Mouse (Mus musculus): ENCODE measurements around the gene Ruvbl2. TPM values are rescaled to one million over a fixed set of nuclear protein-coding genes. Genes with fewer than 3 reads are reported as not detected.

The Ruvbl2 gene
- polyA plus RNA-seq, 1 experiment from 2014 or later = 179 TPM

DNA sequence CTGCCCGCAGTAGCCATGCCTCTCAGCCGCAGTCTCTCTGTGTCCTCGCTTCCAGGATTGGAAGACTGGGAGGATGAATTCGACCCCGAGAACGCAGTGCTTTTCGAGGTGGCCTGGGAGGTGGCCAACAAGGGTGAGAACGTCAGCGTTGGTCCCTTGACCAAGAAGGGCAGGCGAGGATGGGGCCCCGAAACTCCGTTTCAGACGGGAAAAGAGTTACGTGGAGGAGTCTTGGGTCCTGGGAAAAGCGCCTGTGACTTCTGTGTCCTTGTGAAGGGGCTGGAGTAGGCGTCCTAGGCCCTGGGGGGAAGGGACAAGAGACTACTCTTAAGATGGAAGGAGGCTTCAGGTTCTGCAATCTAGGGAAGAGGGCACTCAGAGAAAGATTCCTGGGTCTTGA lies 2.9 kb downstream of the Ruvbl2 start:
- Histone ChIP-seq H3K36me3 (replicated peaks; ENCODE audit: control insufficient read depth, insufficient read depth, low read depth, low read length) (peaks cover 2% of the 10 kb centered on the region), H3K27me3 (ENCODE audit: control insufficient read depth, insufficient read depth, low read length) (no peaks in the 10 kb centered on the region), H3K4me2 (ENCODE audit: low read depth, low read length) (peak overlapping the region; percentile 69), H3K4me3 (ENCODE audit: low read depth, low read length) (peak overlapping the region; percentile 85), H3K9ac (replicated peaks; ENCODE audit: low read length) (peak overlapping the region; percentile 71), H3K9me3 (replicated peaks; ENCODE audit: control insufficient read depth, low read length) (no peaks in the 10 kb centered on the region), H3K4me1 (ENCODE audit: control insufficient read depth, insufficient read depth, low read length) (peaks cover 14% of the 10 kb centered on the region), H3K27ac (replicated peaks; ENCODE audit: low read depth, low read length) (no peak overlapping the region)
- DNase-seq (ENCODE audit: low spot score) (peak; percentile 47), ATAC-seq (replicated peaks; ENCODE audit: insufficient number of reproducible peaks, low FRiP score, low TSS enrichment, low read depth) (no peak; the same call in 1 of the 2 replicates)
- WGBS = 3% methylated on average over 16 of the region's 16 CpGs

- Histone ChIP-seq H3K27ac (replicated peaks; ENCODE audit: low read depth, low read length) (peak within 1 kb of the TSS; percentile 80), H3K36me3 (replicated peaks; ENCODE audit: control insufficient read depth, insufficient read depth, low read depth, low read length) (peaks cover 2% of the 10 kb centered on the region)
These were observed 3.5 kb downstream of the Ruvbl2 start, which contains the start of gene Gys1 for GRCm38 (mm10) chr7:45434203-45435015. Gene Gys1, plus strand, starts transcription at chr7:45434844.

GRCm38 (mm10) chr7:45433835-45434202 lies 4.1 kb downstream of the Ruvbl2 start:
- peaks cover 2% of the 10 kb centered on the region for H3K36me3 ChIP-seq (replicated peaks; ENCODE audit: control insufficient read depth, insufficient read depth, low read depth, low read length)
- H3K4me3 ChIP-seq (ENCODE audit: low read depth, low read length) = peak overlapping the region; percentile 85
- peak overlapping the region; percentile 80 for H3K27ac ChIP-seq (replicated peaks; ENCODE audit: low read depth, low read length)
- peak overlapping the region; percentile 88 for H3K9ac ChIP-seq (replicated peaks; ENCODE audit: low read length)
- peak overlapping the region; percentile 95 for H3K4me2 ChIP-seq (ENCODE audit: low read depth, low read length)
- H3K9me3 ChIP-seq (replicated peaks; ENCODE audit: control insufficient read depth, low read length) = no peaks in the 10 kb centered on the region
- H3K27me3 ChIP-seq (ENCODE audit: control insufficient read depth, insufficient read depth, low read length) = no peaks in the 10 kb centered on the region
- 2% methylated on average over 7 of the region's 7 CpGs for WGBS
- peaks cover 14% of the 10 kb centered on the region for H3K4me1 ChIP-seq (ENCODE audit: control insufficient read depth, insufficient read depth, low read length)
- DNase-seq (ENCODE audit: low spot score) = no peak
- ATAC-seq (replicated peaks; ENCODE audit: insufficient number of reproducible peaks, low FRiP score, low TSS enrichment, low read depth) = no peak

More at GRCm38 (mm10) chr7:45434203-45435015, 3.5 kb downstream of the Ruvbl2 start, which contains the start of gene Gys1:
- no peaks in the 10 kb centered on the region for H3K9me3 ChIP-seq (replicated peaks; ENCODE audit: control insufficient read depth, low read length)
- peak within 1 kb of the TSS; percentile 85 for H3K4me3 ChIP-seq (ENCODE audit: low read depth, low read length)
- peak within 1 kb of the TSS; percentile 95 for H3K4me2 ChIP-seq (ENCODE audit: low read depth, low read length)
- DNase-seq (ENCODE audit: low spot score) (peak; percentile 100), ATAC-seq (replicated peaks; ENCODE audit: insufficient number of reproducible peaks, low FRiP score, low TSS enrichment, low read depth) (peak; percentile 94)
- no peaks in the 10 kb centered on the region for H3K27me3 ChIP-seq (ENCODE audit: control insufficient read depth, insufficient read depth, low read length)
- under 1% methylated on average over 45 of the region's 45 CpGs for WGBS
- H3K9ac ChIP-seq (replicated peaks; ENCODE audit: low read length) = peak within 1 kb of the TSS; percentile 88
- peaks cover 14% of the 10 kb centered on the region for H3K4me1 ChIP-seq (ENCODE audit: control insufficient read depth, insufficient read depth, low read length)

- H3K9ac ChIP-seq (replicated peaks; ENCODE audit: low read length) = no peak overlapping the region
- 93% methylated on average over 8 of the region's 8 CpGs for WGBS
- ATAC-seq (replicated peaks; ENCODE audit: insufficient number of reproducible peaks, low FRiP score, low TSS enrichment, low read depth) (no peak), DNase-seq (ENCODE audit: low spot score) (no peak)
- H3K36me3 ChIP-seq (replicated peaks; ENCODE audit: control insufficient read depth, insufficient read depth, low read depth, low read length) = peaks cover 24% of the 10 kb centered on the region
- no peaks in the 10 kb centered on the region for H3K4me1 ChIP-seq (ENCODE audit: control insufficient read depth, insufficient read depth, low read length)
- no peak overlapping the region for H3K4me3 ChIP-seq (ENCODE audit: low read depth, low read length)
- H3K4me2 ChIP-seq (ENCODE audit: low read depth, low read length) = no peak overlapping the region
- no peaks in the 10 kb centered on the region for H3K9me3 ChIP-seq (replicated peaks; ENCODE audit: control insufficient read depth, low read length)
- no peaks in the 10 kb centered on the region for H3K27me3 ChIP-seq (ENCODE audit: control insufficient read depth, insufficient read depth, low read length)
- H3K27ac ChIP-seq (replicated peaks; ENCODE audit: low read depth, low read length) = no peak overlapping the region
These were observed 11.3 kb downstream of the Ruvbl2 start for GRCm38 (mm10) chr7:45426556-45426955.

DNA sequence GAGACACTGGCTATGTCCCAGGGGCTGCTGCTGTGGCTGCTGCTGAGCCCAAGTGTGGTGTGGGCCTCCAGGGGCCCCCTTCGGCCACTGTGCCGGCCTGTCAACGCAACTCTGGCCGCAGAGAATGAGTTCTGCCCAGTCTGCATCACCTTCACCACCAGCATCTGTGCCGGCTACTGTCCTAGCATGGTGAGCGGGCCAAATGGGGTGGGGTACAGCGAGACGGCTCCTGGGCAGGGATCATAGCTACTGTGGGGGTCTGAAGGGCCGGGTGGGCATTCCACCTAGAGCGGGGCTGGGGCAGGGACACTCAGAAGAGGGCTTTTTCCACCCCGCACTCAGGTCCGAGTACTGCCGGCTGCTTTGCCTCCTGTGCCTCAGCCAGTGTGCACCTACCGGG lies 16.7 kb downstream of the Ruvbl2 start:
- 89% methylated on average over 14 of the region's 14 CpGs for WGBS
- Histone ChIP-seq H3K4me1 (ENCODE audit: control insufficient read depth, insufficient read depth, low read length) (no peaks in the 10 kb centered on the region; the same call in 1 of the 2 replicates), H3K4me2 (ENCODE audit: low read depth, low read length) (no peak overlapping the region), H3K36me3 (replicated peaks; ENCODE audit: control insufficient read depth, insufficient read depth, low read depth, low read length) (peaks cover 23% of the 10 kb centered on the region), H3K4me3 (ENCODE audit: low read depth, low read length) (no peak overlapping the region), H3K27ac (replicated peaks; ENCODE audit: low read depth, low read length) (no peak overlapping the region), H3K27me3 (ENCODE audit: control insufficient read depth, insufficient read depth, low read length) (peaks cover 25% of the 10 kb centered on the region), H3K9ac (replicated peaks; ENCODE audit: low read length) (no peak overlapping the region), H3K9me3 (replicated peaks; ENCODE audit: control insufficient read depth, low read length) (no peaks in the 10 kb centered on the region)
- ATAC-seq (replicated peaks; ENCODE audit: insufficient number of reproducible peaks, low FRiP score, low TSS enrichment, low read depth) (no peak), DNase-seq (ENCODE audit: low spot score) (no peak)

DNA sequence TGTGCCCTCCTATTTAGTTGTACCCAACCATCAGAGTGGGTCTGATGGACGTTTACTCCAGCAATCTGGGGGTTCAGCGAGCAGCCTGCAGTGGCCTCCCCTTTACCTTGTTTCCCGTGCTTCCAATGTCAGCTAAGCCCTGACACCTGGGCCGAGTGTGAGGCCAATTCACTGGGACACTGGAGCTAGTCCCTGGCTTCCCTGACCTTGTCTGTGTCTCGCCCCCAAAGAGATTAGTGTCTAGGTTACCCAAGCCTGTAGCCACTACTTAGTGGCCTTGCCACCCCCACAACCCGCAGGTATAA lies 17.3 kb downstream of the Ruvbl2 start, which contains the start of gene Lhb:
Lhb (plus strand) TSS at position 206 of the 305 bp plus-strand sequence.
- ATAC-seq (replicated peaks; ENCODE audit: insufficient number of reproducible peaks, low FRiP score, low TSS enrichment, low read depth) = no peak
- 57% methylated on average over 6 of the region's 6 CpGs for WGBS
- Histone ChIP-seq H3K4me3 (ENCODE audit: low read depth, low read length) (no peak within 1 kb of the TSS; the same call in 1 of the 2 replicates), H3K36me3 (replicated peaks; ENCODE audit: control insufficient read depth, insufficient read depth, low read depth, low read length) (peaks cover 23% of the 10 kb centered on the region), H3K4me1 (ENCODE audit: control insufficient read depth, insufficient read depth, low read length) (peaks cover 2% of the 10 kb centered on the region; the same call in 1 of the 2 replicates), H3K9me3 (replicated peaks; ENCODE audit: control insufficient read depth, low read length) (no peaks in the 10 kb centered on the region), H3K9ac (replicated peaks; ENCODE audit: low read length) (no peak within 1 kb of the TSS), H3K27me3 (ENCODE audit: control insufficient read depth, insufficient read depth, low read length) (peaks cover 32% of the 10 kb centered on the region), H3K4me2 (ENCODE audit: low read depth, low read length) (peak within 1 kb of the TSS; percentile 19; the same call in 1 of the 2 replicates), H3K27ac (replicated peaks; ENCODE audit: low read depth, low read length) (no peak within 1 kb of the TSS)
- DNase-seq (ENCODE audit: low spot score) = no peak

GRCm38 (mm10) chr7:45419859-45420614 lies 17.9 kb downstream of the Ruvbl2 start:
- Histone ChIP-seq H3K27me3 (ENCODE audit: control insufficient read depth, insufficient read depth, low read length) (peaks cover 37% of the 10 kb centered on the region), H3K9me3 (replicated peaks; ENCODE audit: control insufficient read depth, low read length) (no peaks in the 10 kb centered on the region), H3K4me2 (ENCODE audit: low read depth, low read length) (peak overlapping the region; percentile 19; the same call in 1 of the 2 replicates), H3K36me3 (replicated peaks; ENCODE audit: control insufficient read depth, insufficient read depth, low read depth, low read length) (peaks cover 23% of the 10 kb centered on the region), H3K27ac (replicated peaks; ENCODE audit: low read depth, low read length) (no peak overlapping the region), H3K9ac (replicated peaks; ENCODE audit: low read length) (no peak overlapping the region), H3K4me1 (ENCODE audit: control insufficient read depth, insufficient read depth, low read length) (peaks cover 5% of the 10 kb centered on the region; the same call in 1 of the 2 replicates), H3K4me3 (ENCODE audit: low read depth, low read length) (no peak overlapping the region; the same call in 1 of the 2 replicates)
- ATAC-seq (replicated peaks; ENCODE audit: insufficient number of reproducible peaks, low FRiP score, low TSS enrichment, low read depth) = no peak
- 13% methylated on average over 27 of the region's 27 CpGs for WGBS
- peak; percentile 54 for DNase-seq (ENCODE audit: low spot score)
